Mouse (Mus musculus) neural tube, embryonic 13.5 days (tissue): ENCODE measurements at regions not wholly inside any gene's neighbourhood (a gene's known extent, or its start where the extent isn't known, plus 50 kb on each side); places are given as distances from the start of the nearest gene placed in this dataset.

Source experiments
- ATAC-seq: fragments of 200-750 bp; cut with Nextera tagmentation; 2 replicates; pipeline ENCODE4 v1.8.0; 2017; ENCODE audit warnings: low read depth, mild to moderate bottlenecking, moderate TSS enrichment, moderate library complexity
- H3K27ac ChIP-seq: fragments of 300-500 bp; sonication (generic); replicated peaks from 2 replicates; pipeline ENCODE4 v1.5.1; 2015; ENCODE audit warnings: moderate library complexity, mild to moderate bottlenecking, inconsistent platforms
- H3K27me3 ChIP-seq: fragments of 300-500 bp; sonication (generic); 2 replicates; pipeline ENCODE4 v1.6.1; 2015; ENCODE audit warnings: mild to moderate bottlenecking, inconsistent platforms
- H3K36me3 ChIP-seq: fragments of 300-500 bp; sonication (generic); 2 replicates; pipeline ENCODE4 v1.6.1; 2015; ENCODE audit warnings: mild to moderate bottlenecking, inconsistent platforms
- H3K4me1 ChIP-seq: fragments of 300-500 bp; sonication (generic); replicated peaks from 2 replicates; pipeline ENCODE4 v1.6.1; 2015; ENCODE audit warnings: inconsistent platforms
- H3K4me2 ChIP-seq: fragments of 300-500 bp; sonication (generic); 2 replicates; pipeline ENCODE4 v1.6.1; 2015; ENCODE audit warnings: inconsistent platforms, mild to moderate bottlenecking, moderate library complexity
- H3K4me3 ChIP-seq: fragments of 300-500 bp; sonication (generic); 2 replicates; pipeline ENCODE4 v1.5.1; 2015; ENCODE audit warnings: mild to moderate bottlenecking, inconsistent platforms
- H3K9ac ChIP-seq: fragments of 300-500 bp; sonication (generic); 2 replicates; pipeline ENCODE4 v1.6.1; 2015; ENCODE audit warnings: moderate library complexity, mild to moderate bottlenecking, inconsistent platforms
- H3K9me3 ChIP-seq: fragments of 300-500 bp; sonication (generic); 2 replicates; pipeline ENCODE4 v1.6.1; 2016; ENCODE audit warnings: inconsistent platforms
- WGBS: fragments of 180-500 bp; shearing (Covaris S2); methylation state at CpG from one replicate; pipeline ENCODE4 v1.1.7; 2015; 5-methylcytosine and 5-hydroxymethylcytosine counted together

DNA sequence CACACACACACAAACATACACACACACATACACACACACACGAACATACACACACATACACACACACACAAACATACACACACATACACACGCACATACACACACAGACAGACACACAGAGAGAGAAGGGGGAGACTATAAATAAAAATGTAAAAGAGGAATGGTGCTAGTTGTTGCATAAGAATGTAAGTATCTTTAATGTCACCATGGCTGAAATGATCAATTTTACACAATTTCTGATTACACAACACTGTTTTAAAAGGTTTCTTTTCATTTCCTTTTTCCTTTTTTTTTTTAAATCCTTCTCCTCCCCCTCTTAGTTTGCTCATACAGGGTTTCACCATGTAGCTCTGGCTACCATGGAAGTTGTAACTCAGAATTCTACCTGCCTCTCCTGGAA is 125.9 kb upstream of the Atp6ap2 start:
- no peak for ATAC-seq
- 100% methylated on average over 2 of the region's 2 CpGs for WGBS

GRCm38 (mm10) chrX:12462936-12463647 is 124.5 kb upstream of the Atp6ap2 start:
- no peaks in the 10 kb centered on the region for H3K27me3 ChIP-seq
- no peak overlapping the region for H3K9ac ChIP-seq
- H3K4me2 ChIP-seq, result no peak overlapping the region
- 49% methylated on average over 11 of the region's 11 CpGs for WGBS
- H3K4me1 ChIP-seq, result peaks cover 20% of the 10 kb centered on the region
- H3K27ac ChIP-seq, result no peak overlapping the region
- H3K36me3 ChIP-seq, result no peaks in the 10 kb centered on the region
- H3K4me3 ChIP-seq, result no peak overlapping the region
- ATAC-seq, result no peak
- peaks cover 3% of the 10 kb centered on the region; the same call in 1 of the 2 replicates for H3K9me3 ChIP-seq

More for the DNA sequence above, 125.9 kb upstream of the Atp6ap2 start:
- Histone ChIP-seq H3K27ac (no peak overlapping the region), H3K9ac (no peak overlapping the region), H3K27me3 (no peaks in the 10 kb centered on the region), H3K9me3 (peaks cover 4% of the 10 kb centered on the region; the same call in 1 of the 2 replicates), H3K4me3 (no peak overlapping the region), H3K36me3 (no peaks in the 10 kb centered on the region), H3K4me1 (peaks cover 6% of the 10 kb centered on the region), H3K4me2 (no peak overlapping the region)

DNA sequence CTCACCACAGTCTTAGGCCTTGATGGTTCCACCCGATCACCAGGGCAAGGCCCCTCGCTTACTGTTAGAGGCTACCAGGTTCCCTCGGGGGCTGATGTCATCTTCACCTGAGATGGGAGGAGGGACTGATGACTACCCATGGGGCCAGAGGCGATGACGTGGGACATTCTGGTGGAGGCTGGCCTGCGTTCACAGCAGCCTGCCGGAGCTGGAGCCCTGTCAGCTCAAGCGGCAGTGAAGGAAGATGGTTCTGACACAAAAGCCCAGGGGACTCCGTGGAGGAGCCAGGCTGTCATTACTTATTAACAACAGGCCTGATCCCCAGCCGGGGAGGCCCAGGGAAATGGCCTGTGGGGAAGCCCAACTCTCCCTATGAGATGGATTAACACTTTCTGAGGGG is 121.3 kb upstream of the Atp6ap2 start:
- 31% methylated on average over 10 of the region's 10 CpGs for WGBS
- H3K9ac ChIP-seq, result no peak overlapping the region
- peaks cover 23% of the 10 kb centered on the region for H3K4me1 ChIP-seq
- no peaks in the 10 kb centered on the region for H3K9me3 ChIP-seq
- H3K36me3 ChIP-seq, result no peaks in the 10 kb centered on the region
- ATAC-seq, result no peak
- H3K4me3 ChIP-seq, result no peak overlapping the region
- H3K27ac ChIP-seq, result 0 out of 2 replicates have a peak overlapping the region, but pooled peaks have one; percentile 38
- H3K27me3 ChIP-seq, result no peaks in the 10 kb centered on the region
- H3K4me2 ChIP-seq, result no peak overlapping the region

GRCm38 (mm10) chrX:12466897-12467296 is 120.7 kb upstream of the Atp6ap2 start:
- Histone ChIP-seq H3K27ac (peak overlapping the region; percentile 38; the same call in 1 of the 2 replicates), H3K9me3 (no peaks in the 10 kb centered on the region), H3K4me2 (0 out of 2 replicates have a peak overlapping the region, but pooled peaks have one; percentile 4), H3K4me3 (no peak overlapping the region), H3K4me1 (peaks cover 23% of the 10 kb centered on the region), H3K36me3 (no peaks in the 10 kb centered on the region), H3K9ac (no peak overlapping the region), H3K27me3 (no peaks in the 10 kb centered on the region)
- 21% methylated on average over 6 of the region's 6 CpGs for WGBS
- ATAC-seq, result peak; percentile 34; the same call in 1 of the 2 replicates

- peaks cover 23% of the 10 kb centered on the region for H3K4me1 ChIP-seq
- no peak overlapping the region for H3K4me2 ChIP-seq
- H3K27me3 ChIP-seq, result no peaks in the 10 kb centered on the region
- no peak; the same call in 1 of the 2 replicates for ATAC-seq
- WGBS, result 37% methylated on average over 10 of the region's 10 CpGs
- H3K36me3 ChIP-seq, result no peaks in the 10 kb centered on the region
- no peak overlapping the region for H3K27ac ChIP-seq
- no peak overlapping the region for H3K4me3 ChIP-seq
- no peaks in the 10 kb centered on the region for H3K9me3 ChIP-seq
- H3K9ac ChIP-seq, result no peak overlapping the region
Observed at GRCm38 (mm10) chrX:12467528-12468179, 119.9 kb upstream of the Atp6ap2 start.

- peaks cover 16% of the 10 kb centered on the region for H3K4me1 ChIP-seq
- 79% methylated on average over 5 of the region's 5 CpGs for WGBS
- H3K9ac ChIP-seq, result no peak overlapping the region
- H3K27ac ChIP-seq, result no peak overlapping the region
- no peaks in the 10 kb centered on the region for H3K9me3 ChIP-seq
- no peaks in the 10 kb centered on the region for H3K36me3 ChIP-seq
- H3K4me2 ChIP-seq, result no peak overlapping the region
- H3K4me3 ChIP-seq, result no peak overlapping the region
- no peak for ATAC-seq
- no peaks in the 10 kb centered on the region for H3K27me3 ChIP-seq
Observed at GRCm38 (mm10) chrX:12472296-12472695, 115.3 kb upstream of the Atp6ap2 start.

DNA sequence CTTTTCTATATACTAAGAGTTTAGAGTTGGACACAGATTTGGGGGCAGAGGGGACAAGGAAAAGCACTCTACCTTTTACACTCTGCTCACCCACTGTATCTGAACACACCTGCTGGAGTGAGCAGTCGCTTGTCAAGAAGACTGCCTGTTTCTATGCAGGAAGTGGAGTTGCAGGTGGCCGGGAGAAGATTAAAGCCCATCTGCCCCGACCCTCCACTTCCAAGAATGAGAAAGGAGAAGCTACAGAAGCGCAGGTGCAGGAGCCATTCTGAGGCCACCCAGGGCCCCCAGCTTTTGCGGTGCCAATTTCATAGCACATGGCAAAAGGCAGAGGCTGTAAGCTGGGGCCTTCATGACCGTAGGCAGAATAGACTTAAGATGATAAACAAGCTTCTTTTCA is 108.4 kb upstream of the Atp6ap2 start:
- no peak for ATAC-seq
- Histone ChIP-seq H3K36me3 (no peaks in the 10 kb centered on the region), H3K27ac (no peak overlapping the region), H3K4me1 (peaks cover 5% of the 10 kb centered on the region; the same call in 1 of the 2 replicates), H3K27me3 (no peaks in the 10 kb centered on the region), H3K4me3 (no peak overlapping the region), H3K9me3 (no peaks in the 10 kb centered on the region), H3K4me2 (no peak overlapping the region), H3K9ac (no peak overlapping the region)
- 71% methylated on average over 6 of the region's 6 CpGs for WGBS

DNA sequence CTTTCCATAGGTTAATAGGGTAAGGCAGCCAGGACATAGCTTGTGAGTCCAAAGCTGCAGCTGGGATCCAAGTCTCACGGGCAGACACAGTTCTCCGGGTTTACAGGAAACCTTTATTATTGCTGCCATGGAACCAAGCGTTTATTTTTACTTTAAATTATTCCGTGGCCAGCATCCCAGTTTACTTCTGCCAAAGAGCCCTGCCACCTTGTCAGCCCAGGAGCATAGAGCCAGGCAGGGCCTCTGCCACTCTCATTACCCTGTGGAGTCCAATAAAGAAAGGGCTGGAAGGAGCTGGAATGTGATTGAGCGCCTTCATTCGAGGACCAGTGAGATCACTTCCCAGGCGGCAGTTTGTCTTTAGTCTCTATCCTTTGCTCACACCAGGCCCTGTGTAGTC is 96.6 kb upstream of the Atp6ap2 start:
- Histone ChIP-seq H3K27me3 (no peaks in the 10 kb centered on the region), H3K4me3 (no peak overlapping the region), H3K9me3 (no peaks in the 10 kb centered on the region), H3K27ac (no peak overlapping the region), H3K4me2 (no peak overlapping the region), H3K4me1 (0 out of 2 replicates have a peak, but pooled peaks cover 6% of the 10 kb centered on the region), H3K9ac (no peak overlapping the region), H3K36me3 (no peaks in the 10 kb centered on the region)
- no peak for ATAC-seq
- 87% methylated on average over 7 of the region's 7 CpGs for WGBS

DNA sequence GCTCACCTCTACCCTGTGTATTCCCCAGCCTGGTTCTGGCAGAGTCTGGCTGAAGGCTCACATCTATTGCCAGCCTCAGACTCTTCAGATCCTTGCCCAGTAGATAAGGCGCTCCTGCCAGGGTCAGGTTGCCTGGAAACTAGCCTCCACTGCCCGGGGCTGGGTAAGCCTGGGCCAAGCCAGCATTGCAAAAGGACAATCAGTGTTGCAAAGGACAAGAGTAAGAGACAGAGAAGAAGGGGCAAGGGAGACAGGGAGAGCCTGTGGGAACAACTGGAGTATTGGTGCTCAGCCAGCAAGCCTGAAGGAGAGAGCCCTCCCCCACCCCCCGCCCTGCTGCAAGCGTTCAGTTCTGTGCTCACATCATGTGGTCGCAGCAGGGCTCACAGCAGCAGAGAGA is 94.4 kb upstream of the Atp6ap2 start:
- Histone ChIP-seq H3K9me3 (no peaks in the 10 kb centered on the region), H3K27me3 (no peaks in the 10 kb centered on the region), H3K9ac (no peak overlapping the region), H3K4me2 (no peak overlapping the region), H3K36me3 (no peaks in the 10 kb centered on the region), H3K4me3 (no peak overlapping the region), H3K4me1 (0 out of 2 replicates have a peak, but pooled peaks cover 6% of the 10 kb centered on the region), H3K27ac (no peak overlapping the region)
- peak; percentile 32 for ATAC-seq
- 51% methylated on average over 5 of the region's 5 CpGs for WGBS

GRCm38 (mm10) chrX:12493916-12494315 is 93.7 kb upstream of the Atp6ap2 start:
- Histone ChIP-seq H3K9ac (no peak overlapping the region), H3K4me1 (0 out of 2 replicates have a peak, but pooled peaks cover 6% of the 10 kb centered on the region), H3K36me3 (no peaks in the 10 kb centered on the region), H3K27me3 (no peaks in the 10 kb centered on the region), H3K27ac (no peak overlapping the region), H3K4me3 (no peak overlapping the region), H3K4me2 (no peak overlapping the region), H3K9me3 (no peaks in the 10 kb centered on the region)
- no peak for ATAC-seq
- 63% methylated on average over 3 of the region's 3 CpGs for WGBS

- no peak overlapping the region for H3K4me3 ChIP-seq
- WGBS, result 85% methylated on average over 6 of the region's 6 CpGs
- ATAC-seq, result no peak
- no peak overlapping the region for H3K27ac ChIP-seq
- H3K36me3 ChIP-seq, result no peaks in the 10 kb centered on the region
- H3K4me1 ChIP-seq, result 0 out of 2 replicates have a peak, but pooled peaks cover 6% of the 10 kb centered on the region
- H3K9ac ChIP-seq, result no peak overlapping the region
- no peaks in the 10 kb centered on the region for H3K9me3 ChIP-seq
- no peak overlapping the region for H3K4me2 ChIP-seq
- H3K27me3 ChIP-seq, result no peaks in the 10 kb centered on the region
Observed at GRCm38 (mm10) chrX:12494535-12494934, 93.1 kb upstream of the Atp6ap2 start.

- WGBS, result 92% methylated on average over 3 of the region's 3 CpGs
- ATAC-seq, result no peak
Observed at GRCm38 (mm10) chrX:12500601-12501000, 87.0 kb upstream of the Atp6ap2 start.

More at GRCm38 (mm10) chrX:12500601-12501000, 87.0 kb upstream of the Atp6ap2 start:
- no peaks in the 10 kb centered on the region for H3K9me3 ChIP-seq
- H3K4me3 ChIP-seq, result no peak overlapping the region
- H3K27me3 ChIP-seq, result no peaks in the 10 kb centered on the region
- H3K4me1 ChIP-seq, result no peaks in the 10 kb centered on the region
- no peak overlapping the region for H3K4me2 ChIP-seq
- no peak overlapping the region for H3K27ac ChIP-seq
- H3K36me3 ChIP-seq, result no peaks in the 10 kb centered on the region
- H3K9ac ChIP-seq, result no peak overlapping the region
